Mouse (Mus musculus): ENCODE measurements at regions not wholly inside any gene's neighbourhood (a gene's known extent, or its start where the extent isn't known, plus 50 kb on each side); places are given as distances from the start of the nearest gene placed in this dataset.
A peak's percentile ranks its signal among the peaks of the same experiment; 100 is the strongest.

- no peak for TF ChIP-seq SMC3 (IDR thresholded peaks at IDR 0.05; ENCODE audit: low read depth, low read length)
Measured at GRCm38 (mm10) chr2:28348453-28348852, 98.1 kb upstream of the Ppp1r26 start (continued).

GRCm38 (mm10) chr2:28349911-28350310, 96.7 kb upstream of the Ppp1r26 start:
- no peaks in the 10 kb centered on the region for H3K36me3 ChIP-seq (replicated peaks in 1 of 2; ENCODE audit: control insufficient read depth in 1 of 2, insufficient read depth in 1 of 2, low read length in 1 of 2)
- H3K4me3 ChIP-seq (replicated peaks in 1 of 3; ENCODE audit: low read depth in 2 of 3, low read length in 2 of 3, poor library complexity in 1 of 3) = no peak overlapping the region
- H3K4me2 ChIP-seq (ENCODE audit: insufficient read depth, low read depth, poor library complexity, severe bottlenecking) = no peak overlapping the region
- dilution Hi-C loops (cut with MboI; ENCODE audit: extremely low pct_ligation_motif_present, extremely low pct_unique_long_range_greater_than_20kb, low sequenced_read_pairs) (no loop called here), in situ Hi-C loops (cut with MboI; ENCODE audit: low pct_ligation_motif_present, low pct_unique_long_range_greater_than_20kb, low sequenced_read_pairs) (loop anchor here (5.0 kb wide), 1 partner anchor 43 kb away; no protein-coding TSS in a partner anchor)
- peaks cover 64% of the 10 kb centered on the region for H3K27me3 ChIP-seq (replicated peaks)
- no peak overlapping the region for H3K9ac ChIP-seq (ENCODE audit: insufficient read depth, low read depth)
- no peak overlapping the region for H3K27ac ChIP-seq (ENCODE audit: insufficient read depth, low read depth)
- H3K4me1 ChIP-seq (ENCODE audit: control insufficient read depth in 1 of 2, insufficient read depth in 2 of 2) = no peaks in the 10 kb centered on the region
- H3K79me2 ChIP-seq (replicated peaks; ENCODE audit: control insufficient read depth, extremely low read depth, insufficient read depth, poor library complexity, severe bottlenecking) = no peaks in the 10 kb centered on the region
- no peak for TF ChIP-seq UBTF (IDR thresholded peaks at IDR 0.05; ENCODE audit: low read depth, low read length)
- no peak for TF ChIP-seq ZNF384 (IDR thresholded peaks at IDR 0.05; ENCODE audit: low read depth, low read length)
- no peak for TF ChIP-seq SIN3A (IDR thresholded peaks at IDR 0.05; ENCODE audit: low read length)
- no peak for TF ChIP-seq RCOR1 (conservative IDR thresholded peaks at IDR 0.05; ENCODE audit: low read depth, low read length)
- no peak for TF ChIP-seq KAT2A (IDR thresholded peaks at IDR 0.05; ENCODE audit: insufficient replicate concordance, low read length)
- TF ChIP-seq POLR2AphosphoS2 (IDR thresholded peaks at IDR 0.05; ENCODE audit: low read depth, low read length) = no peak
- no peak for TF ChIP-seq CHD1 (IDR thresholded peaks at IDR 0.05; ENCODE audit: low read depth, low read length)
- TF ChIP-seq USF2 (conservative IDR thresholded peaks at IDR 0.05; ENCODE audit: low read depth, low read length) = no peak
- no peak for DNase-seq (ENCODE audit: extremely low read depth)
- peaks cover 12% of the 10 kb centered on the region for H3K9me3 ChIP-seq (replicated peaks; ENCODE audit: low read length)

- no peak overlapping the region for H3K4me2 ChIP-seq (ENCODE audit: insufficient read depth, low read depth, poor library complexity, severe bottlenecking)
- peaks cover 62% of the 10 kb centered on the region for H3K27me3 ChIP-seq (replicated peaks)
- peaks cover 9% of the 10 kb centered on the region for H3K9me3 ChIP-seq (replicated peaks; ENCODE audit: low read length)
- in situ Hi-C loops (cut with MboI; ENCODE audit: low pct_ligation_motif_present, low pct_unique_long_range_greater_than_20kb, low sequenced_read_pairs) = loop anchor here (5.0 kb wide), 1 partner anchor 44 kb away; no protein-coding TSS in a partner anchor
- TF ChIP-seq RCOR1 (conservative IDR thresholded peaks at IDR 0.05; ENCODE audit: low read depth, low read length) (no peak), KAT2A (IDR thresholded peaks at IDR 0.05; ENCODE audit: insufficient replicate concordance, low read length) (no peak), MAX (IDR thresholded peaks at IDR 0.05; ENCODE audit: low read length) (no peak), ZNF384 (IDR thresholded peaks at IDR 0.05; ENCODE audit: low read depth, low read length) (no peak), UBTF (IDR thresholded peaks at IDR 0.05; ENCODE audit: low read depth, low read length) (no peak)
- H3K79me2 ChIP-seq (replicated peaks; ENCODE audit: control insufficient read depth, extremely low read depth, insufficient read depth, poor library complexity, severe bottlenecking) = no peaks in the 10 kb centered on the region
- no peak for DNase-seq (ENCODE audit: extremely low read depth)
- H3K9ac ChIP-seq (ENCODE audit: insufficient read depth, low read depth) = no peak overlapping the region
- no peak overlapping the region for H3K27ac ChIP-seq (ENCODE audit: insufficient read depth, low read depth)
- no peak overlapping the region for H3K4me3 ChIP-seq (replicated peaks in 1 of 3; ENCODE audit: low read depth in 2 of 3, low read length in 2 of 3, poor library complexity in 1 of 3)
- no peaks in the 10 kb centered on the region for H3K36me3 ChIP-seq (replicated peaks in 1 of 2; ENCODE audit: control insufficient read depth in 1 of 2, insufficient read depth in 1 of 2, low read length in 1 of 2)
- dilution Hi-C loops (cut with MboI; ENCODE audit: extremely low pct_ligation_motif_present, extremely low pct_unique_long_range_greater_than_20kb, low sequenced_read_pairs) = no loop called here
- no peaks in the 10 kb centered on the region for H3K4me1 ChIP-seq (ENCODE audit: control insufficient read depth in 1 of 2, insufficient read depth in 2 of 2)
Measured at GRCm38 (mm10) chr2:28351445-28351844, 95.2 kb upstream of the Ppp1r26 start.

DNA sequence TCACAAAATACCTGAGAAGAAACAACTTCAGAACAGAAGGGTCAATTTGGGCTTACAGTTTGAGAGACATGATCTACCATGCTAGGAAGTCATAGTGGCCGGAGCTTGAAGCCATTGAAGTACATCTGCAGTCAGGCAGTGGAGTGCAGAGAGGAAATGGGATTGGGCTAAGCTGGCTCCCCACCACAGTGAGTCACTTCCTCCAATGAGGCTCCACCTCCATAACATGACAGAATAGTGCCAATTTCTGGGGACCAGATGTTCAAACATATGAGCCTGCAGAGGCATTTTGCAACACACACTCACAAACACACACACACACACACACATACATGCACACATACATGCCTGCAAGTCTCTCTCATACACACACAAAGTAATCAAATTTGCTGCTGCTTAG, 93.7 kb upstream of the Ppp1r26 start:
- no peak overlapping the region for H3K4me3 ChIP-seq (replicated peaks in 1 of 3; ENCODE audit: low read depth in 2 of 3, low read length in 2 of 3, poor library complexity in 1 of 3)
- TF ChIP-seq RCOR1 (conservative IDR thresholded peaks at IDR 0.05; ENCODE audit: low read depth, low read length) = no peak
- no peak for TF ChIP-seq TBP (conservative IDR thresholded peaks at IDR 0.05; ENCODE audit: low read depth, low read length)
- TF ChIP-seq UBTF (IDR thresholded peaks at IDR 0.05; ENCODE audit: low read depth, low read length) = no peak
- TF ChIP-seq CHD2 (IDR thresholded peaks at IDR 0.05; ENCODE audit: low read length) = no peak
- TF ChIP-seq EP300 (IDR thresholded peaks at IDR 0.05; ENCODE audit: low read length) = no peak
- TF ChIP-seq ZC3H11A (IDR thresholded peaks at IDR 0.05; ENCODE audit: low read depth, low read length) = no peak
- no peak for TF ChIP-seq USF2 (conservative IDR thresholded peaks at IDR 0.05; ENCODE audit: low read depth, low read length)
- no peak for TF ChIP-seq ZNF384 (IDR thresholded peaks at IDR 0.05; ENCODE audit: low read depth, low read length)
- TF ChIP-seq USF1 (IDR thresholded peaks at IDR 0.05; ENCODE audit: low read depth, low read length) = no peak
- no peak for TF ChIP-seq E2F4 (IDR thresholded peaks at IDR 0.05; ENCODE audit: insufficient replicate concordance, low read depth, low read length)
- TF ChIP-seq ETS1 (conservative IDR thresholded peaks at IDR 0.05; ENCODE audit: low read depth, low read length) = no peak
- TF ChIP-seq MEF2A (IDR thresholded peaks at IDR 0.05; ENCODE audit: borderline replicate concordance, low read depth, low read length) = no peak
- no peak for TF ChIP-seq JUN (IDR thresholded peaks at IDR 0.05; ENCODE audit: insufficient read depth, low read depth, low read length)
- TF ChIP-seq MAFK (IDR thresholded peaks at IDR 0.05; ENCODE audit: insufficient replicate concordance, low read length) = no peak
- no peaks in the 10 kb centered on the region for H3K4me1 ChIP-seq (ENCODE audit: control insufficient read depth in 1 of 2, insufficient read depth in 2 of 2)
- in situ Hi-C loops (cut with MboI; ENCODE audit: low pct_ligation_motif_present, low pct_unique_long_range_greater_than_20kb, low sequenced_read_pairs) (loop anchor here (5.0 kb wide), 1 partner anchor 46 kb away; no protein-coding TSS in a partner anchor), dilution Hi-C loops (cut with MboI; ENCODE audit: extremely low pct_ligation_motif_present, extremely low pct_unique_long_range_greater_than_20kb, low sequenced_read_pairs) (no loop called here)
- DNase-seq (ENCODE audit: extremely low read depth) = peak; percentile 3
- H3K9me3 ChIP-seq (replicated peaks; ENCODE audit: low read length) = no peaks in the 10 kb centered on the region
- peaks cover 50% of the 10 kb centered on the region for H3K27me3 ChIP-seq (replicated peaks)
- H3K4me2 ChIP-seq (ENCODE audit: insufficient read depth, low read depth, poor library complexity, severe bottlenecking) = no peak overlapping the region
- H3K36me3 ChIP-seq (replicated peaks in 1 of 2; ENCODE audit: control insufficient read depth in 1 of 2, insufficient read depth in 1 of 2, low read length in 1 of 2) = no peaks in the 10 kb centered on the region
- no peak overlapping the region for H3K9ac ChIP-seq (ENCODE audit: insufficient read depth, low read depth)
- no peaks in the 10 kb centered on the region for H3K79me2 ChIP-seq (replicated peaks; ENCODE audit: control insufficient read depth, extremely low read depth, insufficient read depth, poor library complexity, severe bottlenecking)
- no peak overlapping the region for H3K27ac ChIP-seq (ENCODE audit: insufficient read depth, low read depth)
